Mouse (Mus musculus): ENCODE measurements around the gene Traf1.

Traf1 gene

GRCm38 (mm10) chr2:34901726-34902125 lies 59.8 kb downstream of the Traf1 start:
- no peak for DNase-seq (ENCODE audit: low spot score in 2 of 2)

GRCm38 (mm10) chr2:34900412-34900811 lies 61.2 kb downstream of the Traf1 start:
- no peak for DNase-seq (ENCODE audit: low spot score in 2 of 2)

DNA sequence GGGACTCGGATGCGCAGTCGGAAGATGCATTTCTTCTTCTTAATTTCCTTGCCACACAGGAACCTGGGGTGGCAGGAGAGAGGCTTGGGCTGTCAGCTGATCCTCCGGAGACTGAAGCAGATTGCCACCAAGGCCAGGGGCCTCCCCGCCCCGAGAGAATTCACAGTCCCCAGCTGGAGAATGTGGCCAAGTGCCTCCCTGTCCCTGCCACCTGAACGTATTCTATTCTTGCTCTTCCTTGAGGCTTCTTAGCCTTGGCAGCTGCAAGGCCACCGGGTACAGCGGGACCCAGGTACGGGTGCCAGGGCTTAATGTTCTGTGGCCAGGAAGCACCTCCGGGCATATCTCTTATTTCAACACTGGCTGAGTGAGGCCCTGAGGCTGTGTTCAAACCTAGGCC lies 61.9 kb downstream of the Traf1 start:
- no peak for DNase-seq (ENCODE audit: low spot score in 2 of 2)

DNA sequence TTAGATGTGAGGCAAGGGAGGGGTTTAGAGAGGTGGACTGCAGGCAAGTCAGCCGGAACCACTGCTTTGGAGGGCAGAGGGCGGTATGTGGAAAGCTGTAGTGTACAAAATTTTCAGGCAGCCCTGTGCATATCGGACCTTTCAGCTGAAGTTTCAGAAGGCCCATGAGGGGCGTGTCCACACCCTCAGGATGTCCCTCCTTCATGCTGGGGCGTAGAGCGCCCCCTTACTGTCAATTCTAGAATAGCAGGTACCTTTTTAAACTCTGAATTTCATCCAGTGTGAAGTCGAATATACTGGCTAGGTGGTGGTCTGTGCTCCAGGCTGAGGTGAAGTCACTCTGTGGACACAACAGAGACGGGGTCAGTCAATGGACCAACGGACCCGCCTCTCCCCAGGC lies 63.8 kb downstream of the Traf1 start:
- DNase-seq (ENCODE audit: low spot score in 2 of 2) = peak in 1 of 2 experiments; percentile 59

- DNase-seq (ENCODE audit: low spot score in 2 of 2) = peak in 1 of 2 experiments; percentile 55
Observed at GRCm38 (mm10) chr2:34896821-34897460, 64.6 kb downstream of the Traf1 start.

DNA sequence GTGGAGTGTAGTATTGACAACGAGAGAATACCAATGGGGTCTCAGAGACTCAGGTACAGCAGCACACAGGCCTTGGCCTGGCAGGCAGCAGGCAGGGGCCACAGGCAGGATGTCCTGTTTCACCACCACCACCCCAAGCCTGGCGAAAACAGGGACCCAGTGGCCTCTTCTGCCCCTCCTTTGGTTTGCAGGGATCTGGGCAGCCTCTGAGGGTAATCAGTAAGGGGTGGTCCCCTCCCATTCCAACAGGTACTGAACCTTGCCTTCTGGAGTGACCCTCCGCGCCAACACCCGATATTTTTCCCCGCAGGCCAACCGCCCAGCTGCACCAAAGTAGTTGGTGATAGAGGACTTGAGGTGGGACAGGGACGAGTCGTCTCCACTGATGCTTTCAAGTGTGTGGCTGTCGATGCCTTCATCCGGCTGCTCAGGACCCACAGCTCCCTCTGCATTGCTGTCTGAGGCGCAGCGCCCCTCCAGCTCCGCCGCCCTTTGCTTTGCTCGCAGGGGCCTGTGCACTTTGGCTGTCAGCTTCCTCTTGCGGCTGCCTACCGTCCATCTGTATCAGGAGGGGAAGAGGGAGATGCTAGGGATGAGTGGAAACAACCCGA lies 66.0 kb downstream of the Traf1 start:
- DNase-seq (ENCODE audit: low spot score in 2 of 2) = peak in 1 of 2 experiments; percentile 61

DNA sequence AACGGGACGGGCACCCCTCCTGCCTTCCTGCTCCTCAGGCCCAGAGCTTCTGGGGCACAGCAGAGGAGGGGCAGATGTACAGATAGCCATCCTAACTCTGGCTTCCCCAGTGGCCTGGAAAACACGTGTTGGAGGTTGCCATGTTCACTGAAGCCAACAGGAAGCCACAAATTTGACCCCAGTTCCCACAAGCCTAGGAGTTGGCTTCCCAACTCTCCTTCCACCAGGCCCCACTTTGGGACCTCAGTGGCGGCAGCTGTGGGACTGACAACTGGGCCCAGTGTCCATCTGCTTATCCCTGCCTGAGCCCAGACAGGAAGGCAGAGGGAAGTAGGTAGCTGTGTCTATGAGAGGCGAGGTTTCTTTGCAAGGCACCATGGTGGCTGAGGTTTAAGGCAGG lies 67.6 kb downstream of the Traf1 start:
- peak in 1 of 2 experiments; percentile 55 for DNase-seq (ENCODE audit: low spot score in 2 of 2)

Measured in spleen, postnatal 4 days (tissue).